Mouse (Mus musculus): Measurements from ENCODE around the gene Tigd2. TPM values are rescaled to one million over a fixed set of nuclear protein-coding genes. Genes with fewer than 3 reads are reported as not detected.

Tigd2 gene
- total RNA-seq, 2 experiments from 2014 or later: 11.2 to 13.7 TPM

GRCm38 (mm10) chr6:59249675-59250074, 41.0 kb downstream of the Tigd2 start:
- peak in 1 of 2 experiments; percentile 15 for DNase-seq (ENCODE audit: low spot score in 2 of 2)

- no peak for DNase-seq (ENCODE audit: low spot score in 2 of 2)
Observed at GRCm38 (mm10) chr6:59250536-59250935, 41.9 kb downstream of the Tigd2 start.

GRCm38 (mm10) chr6:59255909-59256308, 47.2 kb downstream of the Tigd2 start:
- peak; percentile 21 to 62 for DNase-seq (ENCODE audit: low spot score in 2 of 2)

Other genes starting within 250 kb of the Tigd2 start
- gene Fam13a, start 184.3 kb upstream of the Tigd2 start, total RNA-seq (2021): 10 to 100 TPM; 11.9 to 13.2 TPM
- 1 to 10 TPM in 1 of 2 experiments, under 1 TPM in 1; 0.91 to 1.6 TPM for gene Gprin3, start 217.4 kb downstream of the Tigd2 start, total RNA-seq (2021)

All from gastrocnemius, postnatal 4 days (tissue).